Mouse (Mus musculus): ENCODE results near the gene Lgals3. TPM values are rescaled to one million over a fixed set of nuclear protein-coding genes. Genes with fewer than 3 reads are reported as not detected.
"Not testable (repeated sequence)": the region's sequence is repeated elsewhere in the genome, so short reads cannot be mapped to it uniquely, and the experiment has no call there.

The Lgals3 gene
- 15.4 and 18.8 TPM in 2 replicates for polyA plus RNA-seq (2015; fragmentation: Nextera tagmentation; extraction: Ambion mirVana)

DNA sequence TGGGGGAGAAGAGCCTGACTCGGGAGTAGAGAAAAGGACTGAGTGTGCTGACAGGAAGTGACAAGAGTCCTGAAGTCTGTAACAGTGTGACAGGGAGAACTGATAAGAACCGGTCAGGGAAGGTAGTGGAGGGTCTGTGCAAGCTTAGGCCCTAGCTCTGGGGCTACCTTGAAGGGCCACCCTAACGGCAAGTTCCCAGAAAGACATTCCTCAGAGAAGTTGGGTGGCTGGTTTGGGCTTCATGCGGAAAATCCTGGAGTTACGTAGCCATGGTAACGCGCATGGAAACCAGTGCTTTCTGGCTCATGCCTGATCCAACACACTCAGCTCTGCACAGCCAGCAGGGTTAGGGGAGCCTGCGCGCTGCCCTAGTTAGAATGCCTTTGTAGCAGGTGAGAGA lies at the start of gene Lgals3:
Gene Lgals3, plus strand, starts transcription at position 291 of the 400 bp plus-strand sequence.
- H3K9ac ChIP-seq (ENCODE audit: low read length) = no peak within 1 kb of the TSS
- H3K4me3 ChIP-seq (ENCODE audit: low read length) = 0 out of 2 replicates have a peak within 1 kb of the TSS, but pooled peaks have one; percentile 22
- H3K27ac ChIP-seq (ENCODE audit: low read length) = no peak within 1 kb of the TSS; the same call in 1 of the 2 replicates
- peaks cover under 1% of the 10 kb centered on the region; the same call in 1 of the 2 replicates for H3K27me3 ChIP-seq (ENCODE audit: control insufficient read depth, insufficient read depth, low read length)
- peak; percentile 54; the same call in 1 of the 2 replicates for ATAC-seq (replicated peaks; ENCODE audit: extremely low read depth, insufficient read depth, low FRiP score)
- H3K36me3 ChIP-seq (ENCODE audit: control insufficient read depth, insufficient read depth) = no peaks in the 10 kb centered on the region
- H3K9me3 ChIP-seq (replicated peaks; ENCODE audit: control insufficient read depth, low read length) = no peaks in the 10 kb centered on the region
- peak within 1 kb of the TSS; percentile 53 for H3K4me2 ChIP-seq (ENCODE audit: low read depth, low read length)
- peaks cover 5% of the 10 kb centered on the region for H3K4me1 ChIP-seq (ENCODE audit: control insufficient read depth, insufficient read depth, low read length)
- 27% methylated on average over 9 of the region's 9 CpGs for WGBS

DNA sequence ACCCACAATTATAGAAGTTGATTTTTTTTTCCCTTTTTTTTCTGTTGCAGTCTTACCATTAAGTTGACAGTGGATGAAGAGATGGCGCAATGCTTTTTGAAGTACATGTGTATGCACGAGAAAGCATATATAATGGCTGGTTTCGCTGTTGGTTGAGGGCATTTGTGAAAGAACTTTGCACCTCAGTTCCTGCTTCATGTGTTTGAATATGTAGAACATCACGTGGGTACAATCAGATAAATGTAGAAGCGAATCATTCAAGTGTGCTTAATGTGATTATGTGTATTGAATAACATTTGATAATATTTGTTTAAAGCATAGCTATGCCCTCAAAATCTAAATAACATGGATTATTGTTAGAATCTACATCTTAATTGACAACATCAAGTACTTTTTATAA lies 48.2 kb upstream of the Lgals3 start:
- 88% methylated on average over 5 of the region's 5 CpGs for WGBS

DNA sequence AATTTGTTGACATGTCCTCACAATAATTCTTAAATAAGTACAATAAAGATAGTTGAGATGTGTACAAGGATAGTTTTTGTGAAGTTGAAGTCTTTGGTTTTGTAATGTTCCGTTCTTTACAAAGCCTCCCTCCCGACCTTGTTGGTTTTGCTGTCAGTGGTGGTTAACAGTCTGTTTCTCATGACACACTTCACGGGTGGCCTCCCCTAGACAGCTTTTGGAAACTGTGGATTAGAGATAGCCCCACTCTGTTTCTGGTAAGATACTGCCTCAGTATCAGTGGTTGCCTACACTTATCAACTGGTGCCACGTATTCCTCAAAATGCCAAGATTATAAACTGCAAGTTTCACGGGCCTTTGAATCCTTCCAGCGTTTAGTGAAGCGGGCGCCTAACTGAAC lies 46.0 kb upstream of the Lgals3 start:
- H3K9ac ChIP-seq (ENCODE audit: low read length); ATAC-seq (replicated peaks; ENCODE audit: extremely low read depth, insufficient read depth, low FRiP score); H3K9me3 ChIP-seq (replicated peaks; ENCODE audit: control insufficient read depth, low read length); H3K4me3 ChIP-seq (ENCODE audit: low read length); H3K4me2 ChIP-seq (ENCODE audit: low read depth, low read length); H3K27ac ChIP-seq (ENCODE audit: low read length); H3K27me3 ChIP-seq (ENCODE audit: control insufficient read depth, insufficient read depth, low read length); H3K4me1 ChIP-seq (ENCODE audit: control insufficient read depth, insufficient read depth, low read length): not testable (repeated sequence)
- peaks cover 25% of the 10 kb centered on the region for H3K36me3 ChIP-seq (ENCODE audit: control insufficient read depth, insufficient read depth)
- WGBS = 78% methylated on average over 6 of the region's 8 CpGs

More for the DNA sequence above, 48.2 kb upstream of the Lgals3 start:
- ATAC-seq (replicated peaks; ENCODE audit: extremely low read depth, insufficient read depth, low FRiP score) = no peak
- no peak overlapping the region for H3K4me3 ChIP-seq (ENCODE audit: low read length)
- H3K27me3 ChIP-seq (ENCODE audit: control insufficient read depth, insufficient read depth, low read length) = no peaks in the 10 kb centered on the region
- peaks cover 33% of the 10 kb centered on the region for H3K36me3 ChIP-seq (ENCODE audit: control insufficient read depth, insufficient read depth)
- H3K9me3 ChIP-seq (replicated peaks; ENCODE audit: control insufficient read depth, low read length) = no peaks in the 10 kb centered on the region
- no peak overlapping the region for H3K9ac ChIP-seq (ENCODE audit: low read length)
- no peak overlapping the region for H3K27ac ChIP-seq (ENCODE audit: low read length)
- no peaks in the 10 kb centered on the region for H3K4me1 ChIP-seq (ENCODE audit: control insufficient read depth, insufficient read depth, low read length)
- no peak overlapping the region for H3K4me2 ChIP-seq (ENCODE audit: low read depth, low read length)

DNA sequence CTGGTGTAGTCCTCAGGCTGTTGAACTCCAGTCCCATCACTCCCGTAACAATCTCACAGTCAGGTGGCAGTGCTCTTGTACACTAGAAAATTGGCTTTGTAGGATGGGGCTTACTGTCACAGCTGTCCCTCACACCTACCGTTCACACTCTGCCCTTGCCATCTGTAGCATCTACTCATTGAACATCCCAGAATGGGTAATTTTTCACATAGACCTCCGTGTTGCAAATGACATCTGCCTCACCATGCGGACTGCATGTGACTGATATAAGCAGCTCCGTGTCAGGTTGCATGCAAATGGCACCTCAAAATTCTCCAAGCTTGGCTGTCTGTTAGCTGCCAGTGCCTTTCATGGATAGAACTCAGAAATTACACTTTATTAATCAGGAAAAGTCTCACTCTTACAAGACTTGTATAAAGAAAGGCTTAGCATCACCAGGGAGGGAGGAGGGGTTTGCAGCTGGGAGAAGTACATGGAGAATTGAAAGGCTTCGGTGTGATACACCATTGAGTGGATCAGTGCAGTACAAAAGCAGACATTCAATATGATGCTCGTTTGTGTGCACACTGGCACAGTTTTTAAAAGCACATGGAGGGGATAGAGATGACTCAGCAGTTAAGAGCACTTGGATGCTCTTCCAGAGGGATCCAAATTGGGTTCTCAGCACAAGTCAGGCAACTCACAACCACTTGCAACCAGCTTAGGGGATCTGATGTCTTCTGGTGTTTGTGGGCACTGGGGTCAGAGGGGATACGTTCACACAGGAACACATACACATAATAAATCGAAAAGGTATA lies 41.4 kb upstream of the Lgals3 start:
- no peaks in the 10 kb centered on the region for H3K4me1 ChIP-seq (ENCODE audit: control insufficient read depth, insufficient read depth, low read length)
- H3K4me2 ChIP-seq (ENCODE audit: low read depth, low read length) = no peak overlapping the region
- no peak overlapping the region for H3K9ac ChIP-seq (ENCODE audit: low read length)
- H3K9me3 ChIP-seq (replicated peaks; ENCODE audit: control insufficient read depth, low read length) = no peaks in the 10 kb centered on the region
- no peak for ATAC-seq (replicated peaks; ENCODE audit: extremely low read depth, insufficient read depth, low FRiP score)
- no peak overlapping the region for H3K27ac ChIP-seq (ENCODE audit: low read length)
- WGBS = 80% methylated on average over 9 of the region's 9 CpGs
- H3K4me3 ChIP-seq (ENCODE audit: low read length) = no peak overlapping the region
- H3K27me3 ChIP-seq (ENCODE audit: control insufficient read depth, insufficient read depth, low read length) = no peaks in the 10 kb centered on the region
- H3K36me3 ChIP-seq (ENCODE audit: control insufficient read depth, insufficient read depth) = peaks cover 8% of the 10 kb centered on the region

DNA sequence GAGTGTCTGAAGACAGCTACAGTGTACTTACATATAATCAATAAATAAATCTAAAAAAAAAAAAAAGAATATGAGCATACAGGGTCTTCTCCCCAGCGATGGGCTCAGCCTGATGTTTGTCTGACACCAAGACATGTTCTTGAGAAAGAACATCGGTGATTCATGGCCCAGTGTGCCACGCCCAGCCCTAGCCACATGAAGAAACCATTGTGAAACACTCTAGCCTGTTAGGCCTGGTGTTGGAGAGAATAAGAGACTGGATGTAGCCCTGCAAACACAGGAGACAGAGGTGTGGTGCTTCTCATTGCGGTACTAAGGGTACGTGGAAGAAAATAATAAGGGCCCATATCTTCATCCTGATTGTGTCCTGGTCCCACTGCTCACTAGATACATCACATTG lies 40.2 kb upstream of the Lgals3 start:
- no peaks in the 10 kb centered on the region for H3K9me3 ChIP-seq (replicated peaks; ENCODE audit: control insufficient read depth, low read length)
- H3K27ac ChIP-seq (ENCODE audit: low read length) = no peak overlapping the region
- ATAC-seq (replicated peaks; ENCODE audit: extremely low read depth, insufficient read depth, low FRiP score) = no peak
- no peak overlapping the region for H3K4me3 ChIP-seq (ENCODE audit: low read length)
- peaks cover 8% of the 10 kb centered on the region for H3K36me3 ChIP-seq (ENCODE audit: control insufficient read depth, insufficient read depth)
- no peaks in the 10 kb centered on the region for H3K4me1 ChIP-seq (ENCODE audit: control insufficient read depth, insufficient read depth, low read length)
- no peaks in the 10 kb centered on the region for H3K27me3 ChIP-seq (ENCODE audit: control insufficient read depth, insufficient read depth, low read length)
- no peak overlapping the region for H3K4me2 ChIP-seq (ENCODE audit: low read depth, low read length)
- 90% methylated on average over 5 of the region's 5 CpGs for WGBS
- H3K9ac ChIP-seq (ENCODE audit: low read length) = no peak overlapping the region

DNA sequence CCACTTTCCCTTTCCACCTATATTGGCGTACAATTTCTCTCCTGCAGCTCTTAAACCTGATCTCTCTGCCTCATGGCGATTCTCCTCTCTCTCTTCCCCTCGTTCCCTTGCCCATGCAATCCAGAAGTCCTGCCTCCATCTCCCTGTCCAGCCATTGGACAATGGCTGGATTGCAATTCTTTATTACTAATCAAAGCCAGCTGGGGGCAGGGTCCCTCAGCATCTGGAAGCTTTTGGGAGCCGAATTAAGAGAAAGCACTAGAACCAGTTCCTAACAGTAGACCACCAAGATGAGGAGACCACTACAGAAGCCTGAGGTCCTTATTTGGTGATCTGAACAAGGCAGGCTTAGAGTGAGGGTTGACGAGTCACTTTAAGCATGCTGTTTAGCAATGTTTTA lies 35.6 kb upstream of the Lgals3 start:
- no peak for ATAC-seq (replicated peaks; ENCODE audit: extremely low read depth, insufficient read depth, low FRiP score)

DNA sequence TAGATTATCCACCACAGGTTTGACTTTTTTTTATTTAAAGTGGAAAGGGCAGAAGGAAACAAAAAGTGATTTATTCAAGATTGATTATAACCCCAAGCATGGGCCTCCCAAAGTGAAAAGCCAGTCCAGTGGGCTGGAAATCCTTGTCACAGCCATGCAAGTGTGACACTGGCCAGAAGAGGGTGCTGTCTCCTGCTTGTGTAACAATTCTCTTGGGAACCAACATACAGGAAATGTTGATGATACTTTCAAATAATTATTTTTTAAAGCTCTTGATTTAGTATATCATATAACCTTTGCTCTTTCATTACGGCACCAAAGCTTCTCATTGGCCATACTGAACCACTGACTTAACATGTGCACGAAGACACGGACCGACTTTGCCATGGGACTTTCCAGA lies 32.7 kb upstream of the Lgals3 start:
- Histone ChIP-seq H3K9ac (ENCODE audit: low read length) (no peak overlapping the region), H3K4me1 (ENCODE audit: control insufficient read depth, insufficient read depth, low read length) (no peaks in the 10 kb centered on the region), H3K4me3 (ENCODE audit: low read length) (no peak overlapping the region), H3K27ac (ENCODE audit: low read length) (no peak overlapping the region), H3K27me3 (ENCODE audit: control insufficient read depth, insufficient read depth, low read length) (no peaks in the 10 kb centered on the region), H3K4me2 (ENCODE audit: low read depth, low read length) (no peak overlapping the region), H3K9me3 (replicated peaks; ENCODE audit: control insufficient read depth, low read length) (no peaks in the 10 kb centered on the region), H3K36me3 (ENCODE audit: control insufficient read depth, insufficient read depth) (no peaks in the 10 kb centered on the region)
- WGBS = 74% methylated on average over 4 of the region's 4 CpGs
- no peak for ATAC-seq (replicated peaks; ENCODE audit: extremely low read depth, insufficient read depth, low FRiP score)

More for the DNA sequence above, 35.6 kb upstream of the Lgals3 start:
- H3K4me1 ChIP-seq (ENCODE audit: control insufficient read depth, insufficient read depth, low read length) = no peaks in the 10 kb centered on the region
- WGBS = 63% methylated on average over 5 of the region's 5 CpGs
- no peaks in the 10 kb centered on the region for H3K36me3 ChIP-seq (ENCODE audit: control insufficient read depth, insufficient read depth)
- H3K9me3 ChIP-seq (replicated peaks; ENCODE audit: control insufficient read depth, low read length) = no peaks in the 10 kb centered on the region
- no peak overlapping the region for H3K4me2 ChIP-seq (ENCODE audit: low read depth, low read length)
- H3K4me3 ChIP-seq (ENCODE audit: low read length) = no peak overlapping the region
- no peaks in the 10 kb centered on the region for H3K27me3 ChIP-seq (ENCODE audit: control insufficient read depth, insufficient read depth, low read length)
- no peak overlapping the region for H3K27ac ChIP-seq (ENCODE audit: low read length)
- no peak overlapping the region for H3K9ac ChIP-seq (ENCODE audit: low read length)

DNA sequence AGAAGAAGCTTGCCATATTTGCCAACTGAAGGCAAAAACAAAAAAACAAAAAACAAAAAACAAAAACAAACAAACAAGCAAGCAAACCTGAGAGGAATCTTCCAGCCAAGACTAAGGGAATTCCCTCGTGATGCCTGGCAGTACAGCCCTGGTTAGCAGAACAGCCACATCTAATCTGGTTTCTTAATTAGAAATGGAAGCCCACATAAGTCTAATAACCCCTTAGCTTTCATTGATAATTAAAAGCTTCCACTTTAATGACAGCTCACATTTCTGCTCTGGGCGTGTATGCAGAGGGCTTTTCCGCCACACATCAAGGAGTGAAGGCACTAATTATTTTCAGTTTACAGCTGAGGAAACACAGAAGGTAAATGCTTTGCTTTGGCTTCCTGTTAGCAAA lies 32.3 kb upstream of the Lgals3 start:
- WGBS = 78% methylated on average over 3 of the region's 3 CpGs
- Histone ChIP-seq H3K27ac (ENCODE audit: low read length) (no peak overlapping the region), H3K9me3 (replicated peaks; ENCODE audit: control insufficient read depth, low read length) (no peaks in the 10 kb centered on the region), H3K4me1 (ENCODE audit: control insufficient read depth, insufficient read depth, low read length) (no peaks in the 10 kb centered on the region), H3K36me3 (ENCODE audit: control insufficient read depth, insufficient read depth) (no peaks in the 10 kb centered on the region), H3K9ac (ENCODE audit: low read length) (no peak overlapping the region), H3K27me3 (ENCODE audit: control insufficient read depth, insufficient read depth, low read length) (no peaks in the 10 kb centered on the region), H3K4me3 (ENCODE audit: low read length) (no peak overlapping the region), H3K4me2 (ENCODE audit: low read depth, low read length) (no peak overlapping the region)
- no peak for ATAC-seq (replicated peaks; ENCODE audit: extremely low read depth, insufficient read depth, low FRiP score)

DNA sequence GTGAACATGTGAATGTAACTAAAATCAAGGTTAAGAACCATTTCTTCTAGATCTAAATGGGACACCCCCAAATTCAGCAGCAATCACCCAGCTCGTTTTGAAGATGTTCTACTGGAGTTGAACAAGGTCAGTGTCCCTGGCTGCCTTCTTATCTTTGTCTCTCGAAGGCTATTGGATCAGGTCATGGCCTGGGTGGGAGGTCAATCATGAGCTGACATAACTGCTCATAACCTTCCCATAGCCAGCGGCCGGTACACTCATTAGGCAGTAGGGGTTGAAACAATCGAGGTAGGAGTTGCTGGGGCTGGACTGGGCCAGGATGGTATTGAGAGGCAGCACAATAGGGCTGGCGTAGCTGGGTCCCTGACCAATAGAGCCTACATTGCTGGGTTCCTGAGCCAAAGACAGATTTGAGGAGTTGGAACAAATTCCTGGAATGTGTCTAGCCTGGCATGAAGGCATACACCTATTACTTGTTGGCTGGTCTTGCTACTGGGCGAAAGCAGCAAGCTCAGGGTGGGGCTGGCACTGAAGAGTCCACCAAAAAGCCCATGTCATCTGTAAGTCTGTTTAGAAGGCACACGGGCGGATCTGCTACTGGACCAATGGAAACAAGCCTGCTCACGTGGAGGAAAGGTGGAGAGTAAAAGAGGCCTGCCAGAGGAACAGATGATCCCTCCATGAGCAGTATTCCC lies 27.2 kb upstream of the Lgals3 start:
- no peak overlapping the region for H3K27ac ChIP-seq (ENCODE audit: low read length)
- no peak overlapping the region for H3K9ac ChIP-seq (ENCODE audit: low read length)
- 77% methylated on average over 10 of the region's 10 CpGs for WGBS
- no peak overlapping the region for H3K4me2 ChIP-seq (ENCODE audit: low read depth, low read length)
- H3K36me3 ChIP-seq (ENCODE audit: control insufficient read depth, insufficient read depth) = no peaks in the 10 kb centered on the region
- no peak overlapping the region for H3K4me3 ChIP-seq (ENCODE audit: low read length)
- no peak for ATAC-seq (replicated peaks; ENCODE audit: extremely low read depth, insufficient read depth, low FRiP score)
- H3K27me3 ChIP-seq (ENCODE audit: control insufficient read depth, insufficient read depth, low read length) = no peaks in the 10 kb centered on the region
- no peaks in the 10 kb centered on the region for H3K4me1 ChIP-seq (ENCODE audit: control insufficient read depth, insufficient read depth, low read length)
- H3K9me3 ChIP-seq (replicated peaks; ENCODE audit: control insufficient read depth, low read length) = no peaks in the 10 kb centered on the region
